Mouse (Mus musculus): Measurements from ENCODE around the gene Rab40c.

DNA sequence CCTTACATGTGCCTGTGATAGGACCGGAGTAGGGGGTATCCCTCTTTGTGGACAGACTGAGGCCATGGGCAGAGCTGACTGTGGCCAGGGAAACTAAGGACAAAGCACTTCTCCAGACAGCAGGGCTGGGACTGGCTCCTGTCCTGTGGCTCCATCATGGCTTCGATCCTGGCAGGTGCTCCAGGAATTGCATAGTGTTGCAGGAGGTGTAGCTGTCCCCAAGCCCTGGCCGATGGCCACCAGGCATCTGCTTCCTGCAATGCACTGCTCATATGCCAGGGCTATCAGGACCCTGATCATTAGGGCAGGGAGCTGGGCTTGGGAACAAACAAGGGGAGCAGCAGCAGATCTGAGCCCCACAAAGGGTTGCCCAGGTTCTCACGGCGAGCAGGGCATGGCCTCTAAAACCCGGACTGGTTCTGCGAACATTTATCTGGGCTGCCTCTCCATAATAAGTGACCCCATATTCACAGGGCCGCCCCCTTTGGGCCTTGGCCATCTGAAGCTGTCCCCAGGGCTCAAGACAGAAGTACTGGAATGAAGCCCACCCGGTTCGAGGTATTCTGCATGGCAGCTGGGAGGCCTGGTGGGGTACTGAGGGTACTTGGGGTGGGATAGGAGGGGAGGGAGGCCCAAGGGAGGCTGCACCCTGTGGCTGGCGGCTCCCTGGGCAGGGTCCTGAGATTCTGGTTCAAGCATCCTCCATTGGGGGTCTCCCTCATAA lies 39.4 kb upstream of the Rab40c start:
- TF ChIP-seq POLR2A (IDR thresholded peaks at IDR 0.05; ENCODE audit: extremely low read depth, insufficient read depth, low read length) (no peak), CTCF (IDR thresholded peaks at IDR 0.05; ENCODE audit: extremely low read depth, insufficient read depth, low read length) (no peak)
